Mouse (Mus musculus) kidney, adult 11 months (tissue): ENCODE data around the gene Pctp.

Experiments
- DNase-seq: peaks from one replicate; pipeline ENCODE4 v3.0.0; 2022

Pctp gene

DNA sequence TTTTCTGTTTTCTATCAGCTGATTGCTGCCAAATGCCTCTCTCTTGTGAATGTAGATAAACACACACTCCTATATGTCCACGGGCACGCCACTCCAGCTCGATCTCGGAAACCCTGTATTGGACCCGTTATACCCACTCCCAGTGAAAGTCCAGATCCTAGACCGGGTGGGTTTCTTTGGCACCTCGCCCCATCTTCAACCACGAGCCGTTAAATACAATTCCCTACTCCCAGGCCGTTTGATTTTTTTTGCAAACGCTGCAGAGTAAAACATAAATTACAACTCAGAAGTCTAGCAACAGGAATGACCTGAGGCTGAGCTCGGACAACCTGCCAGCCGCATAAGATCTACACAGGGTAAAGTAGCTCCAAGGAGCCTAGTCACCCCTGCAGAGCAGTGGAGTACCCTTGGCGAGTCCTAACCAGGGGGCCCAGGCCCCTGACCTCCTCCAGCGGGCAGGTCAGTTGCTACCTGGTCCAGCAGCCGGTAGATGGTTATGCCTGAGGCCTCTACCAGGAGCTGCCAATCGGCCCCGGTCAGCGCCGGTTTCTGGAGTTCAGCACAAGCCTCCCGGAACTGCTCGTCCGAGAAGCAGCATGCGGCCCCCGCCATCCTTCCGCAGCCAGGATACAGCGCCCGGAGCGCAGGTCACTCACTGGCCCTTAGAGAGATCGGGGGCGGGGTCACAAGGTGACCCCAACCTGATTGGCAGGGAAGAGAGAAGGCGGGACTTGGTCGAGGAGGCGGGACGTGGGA is at the start of gene Pctp:
Gene Pctp (minus strand): TSS at position 664 of the 756 bp plus-strand sequence.
- DNase-seq, result peak; percentile 94

DNA sequence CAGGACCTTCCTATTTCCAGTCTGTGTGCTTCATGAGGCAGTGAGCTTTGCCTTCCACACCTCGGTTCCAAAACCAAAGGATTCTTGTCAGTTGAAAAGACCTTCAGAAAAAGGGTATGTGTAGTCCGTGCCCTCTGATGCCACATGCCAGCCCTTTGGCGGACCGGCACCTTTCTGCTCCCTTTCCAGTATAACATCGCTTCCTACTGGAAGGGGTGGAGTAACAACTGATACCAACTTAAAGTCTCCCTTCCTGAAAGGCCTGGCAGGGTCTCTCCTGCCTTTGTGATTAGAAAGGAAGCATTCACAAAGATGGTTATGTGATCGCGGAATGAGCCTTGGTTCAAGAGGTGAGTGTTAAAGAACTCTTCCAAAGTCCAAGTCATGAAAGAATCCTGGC is 47.3 kb upstream of the Pctp start:
- DNase-seq, result no peak

DNA sequence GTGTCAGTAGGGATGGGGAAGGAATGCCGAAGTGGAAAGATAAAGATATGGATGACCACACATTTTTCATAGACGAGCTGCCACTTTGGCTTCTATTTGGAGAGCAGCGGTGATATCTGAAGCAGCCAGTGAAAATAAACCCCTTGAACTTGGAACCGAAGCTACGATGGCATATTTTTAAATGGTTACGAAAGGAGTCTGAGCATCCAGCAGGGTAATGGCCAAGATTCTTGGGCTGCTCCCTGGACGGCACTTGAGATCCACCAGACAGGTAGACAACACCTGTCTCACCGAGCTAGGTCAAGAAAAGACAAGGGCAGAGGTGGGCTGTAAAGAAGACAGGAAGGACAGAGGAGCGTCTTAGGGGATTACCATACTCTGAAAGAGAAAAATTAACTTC is 44.6 kb upstream of the Pctp start:
- no peak for DNase-seq

DNA sequence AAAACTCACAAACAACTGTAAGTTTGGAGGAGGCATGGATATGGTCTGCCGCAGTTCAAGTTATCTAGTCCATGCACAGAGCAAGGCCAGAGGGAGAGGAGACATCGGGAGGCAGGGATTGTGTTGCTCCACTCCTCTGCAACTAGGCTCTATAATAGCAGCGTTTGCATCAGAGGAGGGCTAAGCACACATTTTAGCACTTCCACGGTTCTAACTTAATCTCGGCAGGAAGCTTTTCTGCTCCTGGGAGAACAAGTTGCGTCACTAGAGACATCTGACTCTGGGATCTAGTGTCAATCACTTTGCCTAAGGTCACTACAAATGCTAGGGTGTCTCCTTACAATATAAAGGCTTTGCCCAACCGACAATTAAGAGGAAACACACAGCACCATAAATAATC is 43.5 kb upstream of the Pctp start:
- no peak for DNase-seq

DNA sequence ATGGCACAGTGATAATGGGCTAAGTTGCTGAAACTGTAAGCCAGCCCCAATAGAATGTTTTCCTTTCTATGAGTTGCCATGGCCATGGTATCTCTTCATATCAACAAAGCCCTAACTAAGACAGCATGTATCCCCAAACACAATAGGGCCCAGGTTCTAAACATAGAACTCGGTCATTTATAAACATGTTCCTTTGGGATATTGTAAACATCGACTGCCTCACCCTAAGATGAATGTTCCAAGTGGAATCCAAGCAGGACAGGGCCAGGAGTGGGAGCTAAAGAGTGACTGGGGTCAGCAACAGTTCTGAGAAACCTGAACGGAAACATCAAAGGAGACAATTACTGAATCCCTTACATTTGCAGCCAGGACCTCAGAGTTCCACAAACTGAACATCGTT is 41.8 kb upstream of the Pctp start:
- no peak for DNase-seq

DNA sequence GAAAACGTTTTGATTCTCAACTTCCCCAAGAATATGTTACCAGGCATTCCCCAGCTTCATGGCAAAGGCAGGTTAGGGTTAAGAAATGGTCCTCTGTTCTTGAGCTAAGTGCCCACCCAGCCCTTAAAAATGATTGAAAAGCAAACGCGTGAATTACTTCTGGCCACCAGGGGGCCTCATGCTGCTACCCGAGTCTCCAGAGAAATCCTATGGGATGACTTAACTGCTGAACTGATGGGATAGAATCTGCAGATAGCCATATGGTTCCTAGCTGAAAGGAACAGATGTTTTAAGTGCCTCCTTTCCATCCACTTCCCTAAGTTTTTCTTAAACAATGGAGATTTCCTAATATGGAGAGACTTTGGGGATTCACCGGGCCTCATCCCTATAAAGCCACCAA is 35.3 kb upstream of the Pctp start:
- no peak for DNase-seq

DNA sequence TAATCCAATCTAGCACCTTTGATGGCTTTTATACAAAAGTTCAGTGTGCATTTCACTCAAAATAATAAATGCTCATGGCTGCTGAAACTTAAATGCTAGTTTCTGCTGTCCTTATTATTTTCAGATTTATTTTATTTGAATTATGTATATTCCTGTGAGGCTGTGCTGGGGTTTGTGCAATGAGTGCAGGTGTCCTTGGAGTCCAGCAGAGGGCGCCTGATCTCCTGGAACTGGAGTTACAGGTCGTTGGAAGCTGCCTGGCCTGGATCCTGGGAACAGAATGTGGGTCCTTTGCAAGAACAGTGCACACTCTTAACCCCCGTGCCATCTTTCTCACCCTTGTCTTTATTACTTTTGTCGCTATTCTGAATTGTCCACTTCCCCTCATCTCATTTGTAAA is 33.7 kb upstream of the Pctp start:
- no peak for DNase-seq

DNA sequence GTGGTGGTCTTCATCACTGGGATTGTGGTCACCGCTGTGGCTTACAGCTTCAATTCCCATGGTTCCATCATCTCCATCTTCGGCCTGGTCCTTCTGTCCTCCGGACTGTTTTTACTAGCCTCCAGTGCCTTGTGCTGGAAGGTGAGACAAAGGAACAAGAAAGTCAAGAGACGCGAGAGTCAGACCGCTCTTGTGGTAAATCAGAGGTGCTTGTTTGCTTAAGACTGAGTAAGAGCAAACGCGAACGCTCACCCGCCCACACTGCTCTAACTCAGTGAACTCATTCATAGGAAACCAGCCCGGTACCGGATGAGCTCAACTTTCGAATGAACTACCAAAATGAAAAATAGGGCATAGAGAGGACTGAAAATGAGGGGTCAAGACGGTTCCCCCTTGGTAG is 32.8 kb upstream of the Pctp start:
- DNase-seq, result no peak

DNA sequence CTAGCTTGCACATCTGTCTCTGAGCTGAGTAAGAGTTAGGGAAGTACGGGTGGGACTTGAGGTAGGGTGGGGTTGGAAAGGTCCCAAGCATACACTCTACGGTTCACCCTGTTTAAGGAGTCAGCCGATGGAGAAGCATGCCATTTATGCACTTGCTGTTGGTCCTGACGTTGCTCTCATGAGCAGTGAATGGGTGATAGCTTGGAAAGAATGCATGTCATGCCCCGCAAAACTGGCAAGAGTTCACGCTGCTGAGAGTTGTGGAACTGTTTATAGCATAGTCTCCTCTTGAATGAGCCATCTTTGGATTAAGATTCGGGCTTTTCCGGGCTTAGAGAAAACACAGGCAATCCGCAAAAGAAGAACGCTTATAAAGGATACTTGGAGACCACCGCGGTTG is 32.0 kb upstream of the Pctp start:
- no peak for DNase-seq

DNA sequence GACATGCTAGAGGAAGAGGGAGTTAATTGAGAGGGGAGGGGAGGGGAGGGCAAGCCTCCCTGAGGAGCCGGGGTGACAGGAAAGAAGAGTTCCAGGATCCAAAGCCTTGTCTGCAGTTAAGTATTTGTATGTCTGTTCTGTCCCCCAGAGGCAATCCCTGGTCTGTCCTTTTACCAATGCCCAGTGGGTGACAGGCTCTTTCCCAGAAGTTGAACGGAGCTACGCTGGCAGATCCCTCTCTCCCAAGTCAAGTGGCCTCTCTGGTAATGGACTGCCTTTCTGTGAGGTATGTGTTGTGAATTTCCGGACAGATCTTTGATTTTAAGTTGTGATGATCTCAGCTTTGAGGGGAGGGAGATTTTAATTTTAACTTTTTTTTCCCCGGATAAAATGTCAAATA is 30.7 kb upstream of the Pctp start:
- no peak for DNase-seq

DNA sequence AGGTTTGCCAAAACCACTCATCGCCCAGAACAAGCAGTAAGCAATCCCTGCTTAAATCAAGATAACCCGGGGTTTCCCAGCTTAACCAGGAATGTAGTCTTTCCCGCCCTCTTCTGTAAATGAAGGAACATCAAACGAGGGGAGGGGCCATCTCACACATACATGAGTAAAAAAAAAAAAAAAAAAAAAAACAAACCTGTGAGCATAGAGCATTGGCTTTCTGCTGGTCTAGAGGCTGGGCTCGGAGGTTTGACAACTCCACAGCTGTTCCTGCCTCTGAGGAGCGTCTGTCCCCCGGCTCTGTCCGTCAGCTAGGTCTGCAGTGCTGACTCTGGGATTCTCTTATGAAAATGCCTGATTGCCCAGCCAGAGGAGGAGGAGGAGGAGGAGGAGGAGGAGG is 30.1 kb upstream of the Pctp start:
- no peak for DNase-seq

DNA sequence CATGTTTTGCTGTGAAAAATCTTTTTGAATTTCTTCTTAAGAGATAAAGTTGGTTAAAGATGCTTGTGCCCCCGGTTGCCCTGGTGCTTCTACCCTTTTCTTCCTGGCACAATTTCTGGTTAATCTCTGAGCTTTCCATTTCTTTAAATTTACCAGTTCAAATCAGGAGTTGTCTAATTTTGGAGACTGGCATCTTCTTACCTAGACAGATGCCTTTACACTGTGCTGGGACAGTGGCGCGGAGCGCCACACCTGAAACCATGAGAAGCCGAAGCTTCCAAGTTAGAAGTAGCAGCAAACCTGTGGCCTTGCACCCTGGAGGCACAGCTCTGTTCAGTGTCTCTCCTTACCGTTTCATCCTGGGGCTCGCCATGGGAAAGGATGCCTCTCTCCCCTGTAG is 28.4 kb upstream of the Pctp start:
- no peak for DNase-seq

DNA sequence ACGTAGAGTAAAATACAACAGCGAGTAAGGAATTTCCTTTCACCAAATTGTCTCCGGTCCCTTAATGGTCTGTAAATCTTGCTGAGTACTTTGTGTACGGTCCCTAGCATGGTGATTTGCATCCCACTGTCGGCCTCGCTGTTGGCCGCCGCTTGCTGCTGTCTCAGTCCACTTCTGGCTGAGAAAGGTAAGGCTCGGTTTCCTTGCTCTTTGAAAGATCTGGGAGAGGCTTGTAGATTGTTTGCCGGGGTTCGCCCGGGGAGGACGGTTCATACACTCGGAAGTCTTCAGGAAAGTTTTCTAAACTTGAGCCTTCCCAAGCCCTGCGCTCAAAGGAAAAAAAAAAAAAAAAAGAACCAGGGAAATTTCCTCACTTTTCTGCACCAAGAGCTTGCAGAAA is 27.9 kb upstream of the Pctp start:
- peak; percentile 34 for DNase-seq

DNA sequence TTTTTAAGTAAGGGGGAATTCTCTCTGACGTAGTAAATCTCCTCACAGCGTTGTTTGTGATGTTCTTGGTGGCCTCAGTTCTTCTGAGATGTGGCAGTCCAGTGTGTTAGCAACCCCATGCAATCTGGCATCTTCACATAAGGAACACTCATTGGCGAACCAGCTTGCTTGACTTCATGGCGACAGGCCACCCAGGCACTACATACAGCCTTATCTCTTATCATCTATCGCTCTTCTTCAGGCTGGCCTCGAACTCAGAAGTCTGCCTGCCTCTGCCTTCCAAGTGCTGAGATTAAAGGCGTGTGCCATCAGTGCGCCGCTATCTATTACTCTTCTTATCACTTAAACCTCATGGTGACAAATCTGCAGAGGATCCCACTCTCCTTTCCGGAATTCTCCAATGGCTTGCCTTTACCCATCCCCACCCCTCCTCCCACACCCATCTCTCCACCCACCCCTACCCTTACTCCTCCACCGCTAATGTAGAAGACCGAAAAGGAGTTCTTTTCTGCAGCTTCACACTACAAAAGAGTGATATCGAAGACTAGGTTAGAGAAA is 27.2 kb upstream of the Pctp start, which contains the start of gene Tmem100:
Gene Tmem100 (plus strand): TSS at position 508 of the 558 bp plus-strand sequence.
- DNase-seq, result no peak

DNA sequence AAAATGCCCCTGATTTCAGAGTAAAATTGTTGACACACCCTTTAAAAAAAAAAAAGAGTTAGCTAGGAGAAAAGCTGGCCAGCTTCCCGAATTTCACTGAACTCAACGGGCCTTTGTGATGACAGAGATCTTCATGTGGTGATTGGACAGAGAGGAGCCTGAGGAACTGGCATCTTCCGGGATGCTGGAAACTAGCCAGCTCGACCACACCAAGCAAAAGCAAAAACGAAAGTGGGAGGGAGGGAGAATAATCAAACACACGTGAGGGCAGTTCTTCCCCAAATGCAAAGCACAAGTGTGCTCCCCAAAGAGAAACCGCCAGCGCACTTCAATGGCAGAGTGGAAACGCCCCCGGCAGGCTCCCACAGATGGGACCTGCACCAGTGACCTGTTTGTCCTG is 26.7 kb upstream of the Pctp start:
- peak; percentile 52 for DNase-seq

DNA sequence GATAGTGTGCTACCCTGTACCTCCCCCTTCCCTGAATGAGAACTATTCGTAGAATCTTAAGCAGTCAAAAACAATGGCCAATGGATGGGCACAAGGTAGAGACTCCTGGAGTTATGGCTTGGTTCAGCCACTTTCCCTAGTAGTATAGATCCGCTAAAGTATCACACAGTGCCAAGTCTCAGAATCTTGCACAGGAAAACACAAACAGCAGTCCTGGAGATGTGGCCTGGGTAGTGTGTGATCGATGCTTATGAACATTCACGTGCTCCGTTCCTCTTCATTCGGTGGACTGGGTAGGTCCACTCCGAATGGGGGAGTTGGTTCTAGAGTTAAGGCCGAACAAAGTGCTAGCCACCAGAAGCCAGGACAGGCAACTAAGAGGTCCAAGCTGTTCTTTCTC is 26.1 kb upstream of the Pctp start:
- DNase-seq, result no peak

DNA sequence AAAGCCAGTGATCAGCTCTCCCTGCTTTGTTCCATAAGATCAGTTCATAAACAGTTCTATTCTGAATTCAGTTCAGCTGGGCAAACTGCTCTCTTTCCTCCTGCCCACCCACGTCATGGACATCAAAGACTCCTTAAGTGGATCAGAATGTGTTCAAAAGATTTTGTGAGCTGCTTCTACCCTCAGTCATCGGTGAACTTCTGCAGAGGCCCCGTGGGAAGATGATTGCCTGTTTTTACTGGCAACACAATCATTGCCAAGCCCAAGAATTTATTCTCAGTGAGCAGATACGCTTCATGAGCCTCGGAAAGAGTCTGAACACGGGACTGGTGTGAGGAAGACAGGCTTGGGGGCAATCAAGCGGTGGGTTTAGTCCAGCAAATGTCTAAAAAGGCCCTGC is 24.5 kb upstream of the Pctp start:
- no peak for DNase-seq

DNA sequence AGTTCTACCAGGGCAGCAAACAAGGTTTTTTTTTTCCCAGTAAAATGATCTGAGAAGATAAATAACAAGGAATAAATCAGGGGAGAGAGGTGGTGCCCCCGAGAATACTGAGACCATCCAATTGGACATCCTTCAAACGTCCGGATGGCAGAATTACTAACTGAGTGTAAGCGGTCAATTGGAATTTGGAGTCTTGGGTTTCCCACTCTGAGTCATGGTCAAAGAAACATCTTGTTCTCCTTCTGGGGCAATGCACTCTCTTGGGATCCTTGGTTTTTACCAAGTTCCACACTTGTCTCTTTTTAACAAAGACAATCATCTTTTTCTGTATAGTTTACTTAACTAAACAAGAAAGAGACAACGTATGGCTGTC is 24.1 kb upstream of the Pctp start:
- DNase-seq, result no peak

DNA sequence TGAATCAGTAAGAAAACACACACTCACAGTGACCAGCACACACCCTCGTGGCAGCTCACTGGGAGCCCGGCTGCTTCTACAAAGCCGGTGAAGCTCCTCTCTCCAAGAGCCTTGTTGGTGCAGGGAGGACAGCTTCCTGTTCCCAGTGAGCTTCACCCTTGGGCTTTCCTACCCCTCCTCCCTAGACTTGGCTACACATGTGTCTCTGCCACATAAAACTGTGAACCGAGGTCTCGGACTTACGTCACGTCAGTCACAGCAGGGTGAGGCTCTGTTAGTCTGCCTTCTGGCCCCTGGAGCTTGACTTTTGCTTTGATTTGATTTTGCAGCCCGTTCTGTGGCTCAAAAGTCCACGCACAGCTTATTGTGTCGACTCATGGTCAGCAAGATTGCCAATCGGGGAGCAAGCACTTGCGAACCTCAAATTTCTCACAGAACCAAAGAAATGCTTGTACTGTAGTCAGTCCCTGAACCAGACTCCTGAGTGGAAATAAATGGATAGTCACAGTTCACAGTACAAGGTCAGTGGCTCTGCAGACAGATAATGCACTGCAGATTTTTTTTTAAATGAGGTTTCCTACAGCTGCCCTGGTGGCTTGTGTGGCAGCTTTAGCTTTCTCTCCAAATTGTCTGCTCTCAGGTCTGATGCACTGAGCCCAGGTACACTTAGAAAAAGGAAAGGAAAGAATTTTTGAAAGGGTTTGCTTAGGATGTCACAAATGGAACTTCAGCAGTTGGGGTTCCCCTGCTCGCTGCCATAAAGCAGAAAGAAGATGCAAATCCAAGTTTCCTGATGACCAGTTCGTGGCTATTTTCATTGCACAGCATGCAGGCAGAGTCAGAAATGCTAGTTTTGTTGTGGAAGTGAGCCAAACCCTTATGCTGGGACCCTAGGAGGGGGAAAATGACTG is 23.5 kb upstream of the Pctp start:
- DNase-seq, result no peak

DNA sequence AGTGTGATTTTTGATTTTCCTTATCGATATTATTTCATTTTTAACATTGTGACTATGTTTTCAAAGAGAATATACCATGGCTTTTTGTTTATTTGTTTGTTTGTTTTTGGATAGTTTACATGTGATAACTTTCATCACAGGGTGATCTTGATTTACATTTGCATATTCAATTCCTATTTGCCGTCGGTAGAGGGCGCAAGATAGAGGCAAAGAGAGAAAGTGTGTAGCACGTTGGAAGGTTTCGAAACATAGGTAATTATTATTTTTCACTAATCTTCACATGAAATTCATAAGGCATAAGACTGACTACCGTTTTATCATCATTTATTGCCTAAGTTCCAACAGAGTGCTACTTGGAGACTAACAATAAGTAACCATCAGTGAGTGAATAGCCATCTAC is 16.5 kb upstream of the Pctp start:
- no peak for DNase-seq

DNA sequence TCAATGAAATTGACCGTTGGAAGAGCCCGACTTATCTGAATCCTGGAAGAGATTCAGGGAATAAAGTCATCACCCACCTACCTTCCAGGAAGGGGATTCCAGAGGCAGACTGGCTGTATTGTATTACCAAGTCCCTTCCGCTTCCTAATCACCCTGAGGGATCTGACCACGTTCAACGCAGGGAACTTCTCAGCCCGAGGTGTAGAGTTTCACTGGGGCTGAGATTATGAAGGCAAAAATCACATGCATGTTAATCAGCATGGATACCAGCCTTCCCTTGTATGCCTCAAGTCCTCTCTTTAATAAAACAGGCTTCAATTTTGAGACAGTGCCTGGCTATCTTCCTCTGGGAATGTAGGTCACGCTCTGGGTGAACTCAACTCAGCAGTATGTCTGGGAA is 12.6 kb upstream of the Pctp start:
- no peak for DNase-seq

DNA sequence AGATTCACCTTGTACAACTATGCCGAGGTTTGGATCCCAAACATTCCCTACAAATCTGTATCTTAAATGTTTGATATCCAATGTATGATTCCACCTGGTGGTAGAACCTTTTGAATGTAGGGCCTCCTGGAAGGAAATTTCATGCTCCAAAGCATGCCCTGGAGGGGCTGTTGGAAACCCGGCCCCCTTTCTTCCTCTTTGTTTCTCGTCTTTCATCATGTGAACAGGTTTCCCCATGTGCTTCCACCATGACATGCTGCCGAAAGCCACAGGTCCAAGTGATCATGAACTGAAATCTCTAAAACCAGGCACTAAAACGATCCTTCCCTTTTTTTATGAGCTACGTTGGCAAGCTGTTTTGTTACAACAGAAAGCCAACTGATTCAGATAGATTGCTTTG is 11.0 kb upstream of the Pctp start:
- no peak for DNase-seq

DNA sequence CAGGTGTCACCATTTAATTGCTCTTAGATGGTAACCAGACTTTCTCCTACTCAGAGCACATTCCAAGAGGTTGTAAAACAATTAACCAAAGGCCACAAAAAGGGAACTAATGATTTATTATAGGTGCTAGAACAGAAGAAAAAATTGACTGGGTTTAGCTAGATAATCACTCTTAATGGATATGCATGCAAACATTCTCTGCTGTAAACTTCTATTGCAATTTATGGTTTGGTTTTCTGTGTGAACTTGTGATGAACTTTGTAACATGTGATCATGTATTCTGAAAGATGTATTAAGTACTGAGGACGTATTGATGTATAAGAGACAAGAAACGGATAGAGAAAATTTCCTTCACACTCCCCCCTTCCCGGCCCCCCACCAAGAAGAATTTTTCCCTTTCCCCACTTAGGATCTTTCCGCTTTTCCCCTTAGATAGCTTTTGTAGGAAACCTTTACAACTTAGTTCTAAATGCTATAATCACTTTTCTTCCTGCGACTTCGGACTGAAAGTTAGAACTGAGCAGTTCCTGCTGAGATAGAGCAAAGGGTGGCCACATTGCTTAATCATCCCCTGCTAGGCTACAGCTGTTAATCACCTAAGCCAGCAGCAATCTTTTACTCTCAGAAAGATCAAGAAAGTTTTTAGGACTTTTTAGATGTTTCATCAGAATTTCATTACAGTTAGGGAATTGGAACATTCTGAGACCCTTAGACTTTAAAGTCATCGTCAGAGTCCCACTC is 5.3 kb upstream of the Pctp start:
- no peak for DNase-seq
